17 mouse cellular contexts compared by ENCODE assay signal in the genomic region with DNA sequence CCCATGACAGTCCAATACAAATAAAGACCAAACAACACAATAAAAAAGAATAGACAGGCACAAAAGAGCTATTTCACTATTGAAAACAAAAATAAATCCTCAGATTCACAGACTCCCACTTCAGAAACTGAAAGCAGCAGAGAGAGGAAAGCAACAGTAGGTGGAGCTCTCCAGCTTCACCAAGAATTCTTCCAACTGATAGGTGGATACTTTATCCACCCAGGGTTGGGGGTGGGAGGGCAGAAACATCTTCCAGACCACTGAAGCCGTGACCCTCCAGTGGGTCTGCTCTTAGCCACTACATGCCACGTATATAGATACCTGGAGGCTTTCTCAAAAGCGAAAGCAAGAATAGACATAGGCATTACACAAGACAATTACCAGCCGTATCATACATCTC. TPM values are rescaled to one million over a fixed set of nuclear protein-coding genes. Genes with fewer than 3 reads are reported as not detected.
DNase-seq lines count a peak whose midpoint lies in the region; ATAC-seq and TF ChIP-seq lines count a peak whose summit lies in the region.
"Had no signal": no experiment of that assay in that cellular context is flagged by ENCODE, and none has a peak within 500 bp of the region (broad histone marks: within the 10 kb centered on the region; RNA-seq: fewer than 3 reads in every experiment).

No protein-coding gene starts in this region.

- no peak for DNase-seq in hindbrain, embryonic 14.5 days (ENCODE audit: low spot score)
- no peak for DNase-seq in stomach, postnatal 0 days (ENCODE audit: low spot score)
- DNase-seq in kidney, adult 11 months: no peak

- TF ChIP-seq CTCF in stomach, postnatal 0 days (IDR thresholded peaks at IDR 0.05; ENCODE audit: low read depth): peak; percentile 38

- H3K4me2 ChIP-seq in hindbrain, embryonic 14.5 days (replicated peaks): no peak overlapping the region
- no peak overlapping the region for H3K4me2 ChIP-seq in hindbrain, embryonic 12.5 days (replicated peaks)
- H3K4me2 ChIP-seq in neural tube, embryonic 12.5 days (replicated peaks): no peak overlapping the region
- no peak overlapping the region for H3K4me2 ChIP-seq in neural tube, embryonic 15.5 days
- H3K4me2 ChIP-seq in stomach, postnatal 0 days (replicated peaks; ENCODE audit: low read depth): no peak overlapping the region

- H3K4me3 ChIP-seq in hindbrain, embryonic 14.5 days (replicated peaks; ENCODE audit: low read length): no peak overlapping the region
- no peak overlapping the region for H3K4me3 ChIP-seq in hindbrain, embryonic 12.5 days
- H3K4me3 ChIP-seq in neural tube, embryonic 12.5 days: no peak overlapping the region
- H3K4me3 ChIP-seq in neural tube, embryonic 15.5 days (replicated peaks): no peak overlapping the region
- no peak overlapping the region for H3K4me3 ChIP-seq in stomach, postnatal 0 days (ENCODE audit: low read depth, low read length)
- H3K4me3 ChIP-seq: hindbrain, embryonic 10.5 days had no signal

- H3K27me3 ChIP-seq in hindbrain, embryonic 14.5 days (ENCODE audit: control insufficient read depth, insufficient read depth, low read length): no peaks in the 10 kb centered on the region
- no peaks in the 10 kb centered on the region for H3K27me3 ChIP-seq in hindbrain, embryonic 12.5 days
- H3K27me3 ChIP-seq in neural tube, embryonic 12.5 days (replicated peaks): no peaks in the 10 kb centered on the region
- H3K27me3 ChIP-seq in neural tube, embryonic 15.5 days (replicated peaks): no peaks in the 10 kb centered on the region
- H3K27me3 ChIP-seq in stomach, postnatal 0 days (ENCODE audit: control insufficient read depth, insufficient read depth, low read length): no peaks in the 10 kb centered on the region

- H3K9me3 ChIP-seq in hindbrain, embryonic 14.5 days (ENCODE audit: control insufficient read depth, low read length): no peaks in the 10 kb centered on the region
- H3K9me3 ChIP-seq in hindbrain, embryonic 12.5 days (replicated peaks): no peaks in the 10 kb centered on the region
- no peaks in the 10 kb centered on the region for H3K9me3 ChIP-seq in neural tube, embryonic 12.5 days
- H3K9me3 ChIP-seq in neural tube, embryonic 15.5 days (replicated peaks): 0 out of 2 replicates have a peak, but pooled peaks cover 2% of the 10 kb centered on the region
- H3K9me3 ChIP-seq in stomach, postnatal 0 days (ENCODE audit: control insufficient read depth, low read length): no peaks in the 10 kb centered on the region
- H3K9me3 ChIP-seq: hindbrain, embryonic 10.5 days had no signal

- no peaks in the 10 kb centered on the region for H3K4me1 ChIP-seq in hindbrain, embryonic 14.5 days (replicated peaks; ENCODE audit: control insufficient read depth, insufficient read depth, low read length)
- H3K4me1 ChIP-seq in hindbrain, embryonic 12.5 days: no peaks in the 10 kb centered on the region
- H3K4me1 ChIP-seq in neural tube, embryonic 12.5 days: no peaks in the 10 kb centered on the region
- no peaks in the 10 kb centered on the region for H3K4me1 ChIP-seq in neural tube, embryonic 15.5 days
- H3K4me1 ChIP-seq in stomach, postnatal 0 days (replicated peaks; ENCODE audit: control insufficient read depth, insufficient read depth): no peaks in the 10 kb centered on the region
- H3K4me1 ChIP-seq: hindbrain, embryonic 10.5 days had no signal

- 69% methylated on average over 4 of the region's 4 CpGs for WGBS in hindbrain, embryonic 14.5 days
- 65% methylated on average over 4 of the region's 4 CpGs for WGBS in hindbrain, embryonic 12.5 days
- 76% methylated on average over 4 of the region's 4 CpGs for WGBS in neural tube, embryonic 12.5 days
- WGBS in neural tube, embryonic 15.5 days: 79% methylated on average over 4 of the region's 4 CpGs
- 60% methylated on average over 4 of the region's 4 CpGs for WGBS in stomach, postnatal 0 days

- no peak for TF ChIP-seq EP300 in stomach, postnatal 0 days (optimal IDR thresholded peaks at IDR 0.05)

- ATAC-seq in hindbrain, embryonic 14.5 days (ENCODE audit: low FRiP score): peak; percentile 17; the same call in 1 of the 2 replicates
- no peak for ATAC-seq in hindbrain, embryonic 12.5 days (ENCODE audit: low FRiP score)
- peak; percentile 47; the same call in 1 of the 2 replicates for ATAC-seq in neural tube, embryonic 12.5 days (ENCODE audit: low FRiP score, low read depth)
- ATAC-seq in neural tube, embryonic 15.5 days (ENCODE audit: low FRiP score): no peak
- 0 out of 2 replicates have a peak, but pooled peaks have one; percentile 39 for ATAC-seq in common myeloid progenitor, adult 5-6 weeks (replicated peaks; ENCODE audit: low read depth, poor library complexity, severe bottlenecking)
- ATAC-seq in stomach, postnatal 0 days (ENCODE audit: low FRiP score, low TSS enrichment): no peak

- no peaks in the 10 kb centered on the region for H3K36me3 ChIP-seq in hindbrain, embryonic 14.5 days (replicated peaks; ENCODE audit: control insufficient read depth, insufficient read depth)
- no peaks in the 10 kb centered on the region for H3K36me3 ChIP-seq in hindbrain, embryonic 12.5 days
- H3K36me3 ChIP-seq in neural tube, embryonic 12.5 days: no peaks in the 10 kb centered on the region
- H3K36me3 ChIP-seq in neural tube, embryonic 15.5 days: no peaks in the 10 kb centered on the region
- no peaks in the 10 kb centered on the region for H3K36me3 ChIP-seq in stomach, postnatal 0 days (ENCODE audit: control insufficient read depth, insufficient read depth, low read length)
- H3K36me3 ChIP-seq: hindbrain, embryonic 10.5 days had no signal

- H3K9ac ChIP-seq in hindbrain, embryonic 14.5 days: no peak overlapping the region
- no peak overlapping the region for H3K9ac ChIP-seq in hindbrain, embryonic 12.5 days
- no peak overlapping the region for H3K9ac ChIP-seq in neural tube, embryonic 12.5 days
- no peak overlapping the region for H3K9ac ChIP-seq in neural tube, embryonic 15.5 days (replicated peaks)
- H3K9ac ChIP-seq in stomach, postnatal 0 days (ENCODE audit: low read length): no peak overlapping the region

- H3K27ac ChIP-seq in hindbrain, embryonic 14.5 days: no peak overlapping the region
- H3K27ac ChIP-seq in hindbrain, embryonic 12.5 days: no peak overlapping the region
- H3K27ac ChIP-seq in neural tube, embryonic 12.5 days: no peak overlapping the region
- H3K27ac ChIP-seq in neural tube, embryonic 15.5 days (replicated peaks): no peak overlapping the region
- no peak overlapping the region for H3K27ac ChIP-seq in stomach, postnatal 0 days (replicated peaks)
- H3K27ac ChIP-seq: hindbrain, embryonic 10.5 days had no signal

RNA-seq across cellular contexts. Expression of a gene that starts 31.6 kb away (rescaled TPM):
- polyA plus RNA-seq in hindbrain, embryonic 14.5 days (2014; fragmentation: Nextera tagmentation; extraction: Ambion mirVana): not detected in 2 replicates
- not detected in 2 replicates for polyA plus RNA-seq in hindbrain, embryonic 12.5 days (2016; fragmentation: Nextera tagmentation; extraction: Ambion mirVana)
- polyA plus RNA-seq in neural tube, embryonic 12.5 days (2016; fragmentation: Nextera tagmentation; extraction: Ambion mirVana): not detected in 2 replicates
- not detected in 2 replicates for polyA plus RNA-seq in neural tube, embryonic 15.5 days (2015; fragmentation: Nextera tagmentation; extraction: Ambion mirVana)
- not detected in 2 replicates for total RNA-seq in common myeloid progenitor, adult 5-6 weeks (2017)
- not detected in 2 replicates for polyA plus RNA-seq in stomach, postnatal 0 days (2015; fragmentation: Nextera tagmentation; extraction: Ambion mirVana)
- total RNA-seq: adrenal gland, postnatal 36 days; layer of hippocampus, adult 18-20 months; neutrophil, adult 5-6 weeks had no signal
- polyA plus RNA-seq: cerebellum, adult 2 months; embryonic facial prominence, embryonic 14.5 days; hindbrain, embryonic 10.5 days; limb, embryonic 11.5 days; lung, embryonic 16.5 days; small intestine, adult 2 months; testis, adult 2 months had no signal

Comparison
In these comparisons a context has a peak if more than half of its experiments do, and no peak if none do; other contexts are left out.
1. ATAC-seq: peak in hindbrain, embryonic 14.5 days (single experiment), neural tube, embryonic 12.5 days (single experiment) and common myeloid progenitor, adult 5-6 weeks (single experiment); none in hindbrain, embryonic 12.5 days (single experiment), neural tube, embryonic 15.5 days (single experiment) and stomach, postnatal 0 days (single experiment).